ENCODE assay signal across 17 mouse cellular contexts in the genomic region with DNA sequence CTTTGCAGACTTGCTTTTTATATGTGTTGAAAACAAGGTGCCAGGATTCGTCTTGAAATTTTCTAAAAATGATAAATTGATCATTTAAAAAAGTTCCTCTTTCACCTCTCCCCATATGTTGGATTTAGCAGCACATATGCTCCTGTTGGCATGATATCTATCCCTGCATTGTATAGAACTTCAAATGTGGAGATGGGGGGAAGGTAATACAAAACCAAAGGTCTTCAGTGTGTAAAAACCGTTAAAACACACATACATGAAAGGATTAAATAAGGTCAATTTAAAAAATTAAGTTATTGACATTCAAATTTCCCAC.
"Had no signal": no experiment of that assay in that cellular context is flagged by ENCODE, and none has a peak within 500 bp of the region (broad histone marks: within the 10 kb centered on the region; RNA-seq: fewer than 3 reads in every experiment).

No protein-coding gene starts in this region.

- ATAC-seq: liver, embryonic 12.5 days had no signal

- H3K27me3 ChIP-seq: limb, embryonic 13.5 days; liver, embryonic 12.5 days; liver, embryonic 15.5 days; lung, embryonic 15.5 days had no signal

- H3K36me3 ChIP-seq: limb, embryonic 10.5 days; limb, embryonic 13.5 days; liver, embryonic 12.5 days; liver, embryonic 15.5 days; lung, embryonic 15.5 days had no signal

- H3K4me1 ChIP-seq: limb, embryonic 10.5 days; limb, embryonic 13.5 days; liver, embryonic 12.5 days; liver, embryonic 15.5 days; lung, embryonic 15.5 days had no signal

- H3K4me2 ChIP-seq: limb, embryonic 13.5 days; liver, embryonic 12.5 days; liver, embryonic 15.5 days; lung, embryonic 15.5 days had no signal

- H3K27ac ChIP-seq: layer of hippocampus, adult 2 months; limb, embryonic 10.5 days; limb, embryonic 13.5 days; liver, embryonic 12.5 days; liver, embryonic 15.5 days; lung, embryonic 15.5 days had no signal

- DNase-seq: kidney, adult 18-20 months; kidney, adult 9 months; kidney, postnatal 14 days; kidney, postnatal 4 days; layer of hippocampus, adult 9-11 months; liver; lung, adult 18-20 months; lung, postnatal 10 days; lung, postnatal 36 days; thymus, adult 18-20 months; thymus, postnatal 36 days had no signal

- H3K9me3 ChIP-seq: limb, embryonic 10.5 days; limb, embryonic 13.5 days; liver, embryonic 12.5 days; liver, embryonic 15.5 days; lung, embryonic 15.5 days had no signal

- H3K4me3 ChIP-seq: layer of hippocampus, adult 2 months; limb, embryonic 10.5 days; limb, embryonic 13.5 days; liver, embryonic 12.5 days; liver, embryonic 15.5 days; lung, embryonic 15.5 days had no signal

- H3K9ac ChIP-seq: limb, embryonic 13.5 days; liver, embryonic 12.5 days; liver, embryonic 15.5 days; lung, embryonic 15.5 days had no signal
